Mouse (Mus musculus): ENCODE measurements at regions not wholly inside any gene's neighbourhood (a gene's known extent, or its start where the extent isn't known, plus 50 kb on each side); places are given as distances from the start of the nearest gene placed in this dataset.

- Histone ChIP-seq H3K27me3 (ENCODE audit: control insufficient read depth, insufficient read depth, low read length, poor library complexity, severe bottlenecking) (no peaks in the 10 kb centered on the region), H3K27ac (ENCODE audit: insufficient read depth, low read length) (no peak overlapping the region), H3K4me3 (ENCODE audit: low read depth, low read length) (no peak overlapping the region), H3K9ac (ENCODE audit: low read depth, poor library complexity, severe bottlenecking) (no peak overlapping the region), H3K36me3 (ENCODE audit: control insufficient read depth, insufficient read depth, low read length, poor library complexity, severe bottlenecking) (no peaks in the 10 kb centered on the region), H3K9me3 (replicated peaks; ENCODE audit: control insufficient read depth, insufficient read depth, low read length, poor library complexity, severe bottlenecking) (no peaks in the 10 kb centered on the region), H3K4me1 (ENCODE audit: control insufficient read depth, insufficient read depth, low read length) (no peaks in the 10 kb centered on the region)
- TF ChIP-seq POLR2A (IDR thresholded peaks at IDR 0.05; ENCODE audit: insufficient read depth, low read length) = no peak
- TF ChIP-seq EP300 (IDR thresholded peaks at IDR 0.05; ENCODE audit: insufficient read depth, low read depth, low read length) = no peak
- no peak for TF ChIP-seq CTCF (IDR thresholded peaks at IDR 0.05; ENCODE audit: low read depth, low read length)
Observed at GRCm38 (mm10) chr9:113427281-113427680, 280.8 kb downstream of the Pdcd6ip start.

DNA sequence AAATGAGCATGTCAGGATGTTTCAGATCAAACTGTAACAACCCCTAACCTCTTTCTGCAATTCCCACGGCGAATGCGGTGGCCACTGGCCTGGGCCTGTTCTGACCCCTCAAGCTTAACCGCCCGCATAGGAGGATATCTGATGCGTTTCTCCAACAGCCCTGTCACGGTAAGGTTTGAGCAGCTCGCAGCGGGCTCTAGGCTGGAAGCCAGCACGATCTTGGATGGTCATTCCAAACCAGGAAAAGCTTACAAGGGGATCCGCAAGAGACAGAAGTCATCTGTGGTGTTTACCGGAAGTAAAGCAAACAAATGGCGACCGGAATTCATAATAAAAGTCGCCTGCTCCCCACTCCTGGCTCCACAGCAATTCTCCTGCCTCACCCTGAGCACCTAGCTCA lies 281.7 kb downstream of the Pdcd6ip start:
- Histone ChIP-seq H3K36me3 (ENCODE audit: control insufficient read depth, insufficient read depth, low read length, poor library complexity, severe bottlenecking) (no peaks in the 10 kb centered on the region), H3K9ac (ENCODE audit: low read depth, poor library complexity, severe bottlenecking) (no peak overlapping the region), H3K27me3 (ENCODE audit: control insufficient read depth, insufficient read depth, low read length, poor library complexity, severe bottlenecking) (no peaks in the 10 kb centered on the region), H3K9me3 (replicated peaks; ENCODE audit: control insufficient read depth, insufficient read depth, low read length, poor library complexity, severe bottlenecking) (no peaks in the 10 kb centered on the region), H3K27ac (ENCODE audit: insufficient read depth, low read length) (no peak overlapping the region), H3K4me3 (ENCODE audit: low read depth, low read length) (no peak overlapping the region), H3K4me1 (ENCODE audit: control insufficient read depth, insufficient read depth, low read length) (no peaks in the 10 kb centered on the region)
- TF ChIP-seq CTCF (IDR thresholded peaks at IDR 0.05; ENCODE audit: low read depth, low read length) = no peak
- no peak for TF ChIP-seq POLR2A (IDR thresholded peaks at IDR 0.05; ENCODE audit: insufficient read depth, low read length)
- TF ChIP-seq EP300 (IDR thresholded peaks at IDR 0.05; ENCODE audit: insufficient read depth, low read depth, low read length) = no peak

- TF ChIP-seq CTCF (IDR thresholded peaks at IDR 0.05; ENCODE audit: low read depth, low read length) = no peak
- no peak for TF ChIP-seq EP300 (IDR thresholded peaks at IDR 0.05; ENCODE audit: insufficient read depth, low read depth, low read length)
- no peak for TF ChIP-seq POLR2A (IDR thresholded peaks at IDR 0.05; ENCODE audit: insufficient read depth, low read length)
- Histone ChIP-seq H3K27ac (ENCODE audit: insufficient read depth, low read length) (no peak overlapping the region), H3K27me3 (ENCODE audit: control insufficient read depth, insufficient read depth, low read length, poor library complexity, severe bottlenecking) (no peaks in the 10 kb centered on the region)
Observed at GRCm38 (mm10) chr9:113421645-113422044, 286.4 kb downstream of the Pdcd6ip start.

DNA sequence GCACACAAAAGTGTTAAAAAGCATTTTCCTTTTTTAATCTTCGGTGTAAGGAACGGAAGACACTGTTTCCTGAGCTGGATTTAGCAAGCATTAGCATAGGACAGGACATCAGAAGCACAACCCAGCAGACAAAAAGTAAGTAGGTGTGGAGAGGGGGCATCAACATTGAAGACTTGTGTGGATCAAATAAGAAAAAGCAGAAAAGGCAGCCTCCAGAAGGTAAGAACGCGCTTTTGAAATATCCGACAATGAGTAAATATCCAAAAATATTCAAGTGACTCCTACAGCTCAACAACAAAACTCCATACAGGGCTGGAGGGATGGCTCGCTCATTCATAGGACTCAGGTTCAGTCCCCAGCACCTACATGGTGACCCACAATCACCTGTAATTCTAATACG lies 286.9 kb downstream of the Pdcd6ip start:
- TF ChIP-seq CTCF (IDR thresholded peaks at IDR 0.05; ENCODE audit: low read depth, low read length) (no peak), EP300 (IDR thresholded peaks at IDR 0.05; ENCODE audit: insufficient read depth, low read depth, low read length) (no peak), POLR2A (IDR thresholded peaks at IDR 0.05; ENCODE audit: insufficient read depth, low read length) (no peak)
- Histone ChIP-seq H3K4me1 (ENCODE audit: control insufficient read depth, insufficient read depth, low read length) (peaks cover 3% of the 10 kb centered on the region), H3K27me3 (ENCODE audit: control insufficient read depth, insufficient read depth, low read length, poor library complexity, severe bottlenecking) (no peaks in the 10 kb centered on the region), H3K9ac (ENCODE audit: low read depth, poor library complexity, severe bottlenecking) (no peak overlapping the region), H3K4me3 (ENCODE audit: low read depth, low read length) (no peak overlapping the region), H3K9me3 (replicated peaks; ENCODE audit: control insufficient read depth, insufficient read depth, low read length, poor library complexity, severe bottlenecking) (no peaks in the 10 kb centered on the region; the same call in 1 of the 2 replicates), H3K27ac (ENCODE audit: insufficient read depth, low read length) (no peak overlapping the region), H3K36me3 (ENCODE audit: control insufficient read depth, insufficient read depth, low read length, poor library complexity, severe bottlenecking) (no peaks in the 10 kb centered on the region)

More at GRCm38 (mm10) chr9:113421645-113422044, 286.4 kb downstream of the Pdcd6ip start:
- no peak overlapping the region for H3K9ac ChIP-seq (ENCODE audit: low read depth, poor library complexity, severe bottlenecking)
- H3K36me3 ChIP-seq (ENCODE audit: control insufficient read depth, insufficient read depth, low read length, poor library complexity, severe bottlenecking) = no peaks in the 10 kb centered on the region
- H3K4me1 ChIP-seq (ENCODE audit: control insufficient read depth, insufficient read depth, low read length) = no peaks in the 10 kb centered on the region
- no peak overlapping the region for H3K4me3 ChIP-seq (ENCODE audit: low read depth, low read length)
- H3K9me3 ChIP-seq (replicated peaks; ENCODE audit: control insufficient read depth, insufficient read depth, low read length, poor library complexity, severe bottlenecking) = no peaks in the 10 kb centered on the region; the same call in 1 of the 2 replicates

DNA sequence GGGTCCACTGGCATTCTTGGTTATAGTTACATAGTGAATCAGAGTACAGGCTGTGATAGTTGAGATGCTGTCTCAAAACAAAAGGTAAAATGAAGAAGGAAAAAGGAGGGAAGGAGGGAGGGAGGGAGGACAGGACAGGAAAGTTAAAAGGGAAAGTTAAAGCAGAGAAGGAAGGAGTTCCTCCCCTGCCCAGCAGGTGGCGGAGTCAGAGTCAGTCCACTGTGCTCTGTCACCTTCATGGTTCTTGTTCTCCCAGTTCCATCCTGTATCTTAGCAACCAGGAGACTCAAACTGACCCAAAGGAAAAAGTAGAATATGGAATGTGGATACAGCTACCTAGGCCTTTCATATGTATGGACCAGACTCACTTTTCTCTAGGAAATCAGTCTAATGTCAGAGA lies 288.3 kb downstream of the Pdcd6ip start:
- H3K36me3 ChIP-seq (ENCODE audit: control insufficient read depth, insufficient read depth, low read length, poor library complexity, severe bottlenecking) = no peaks in the 10 kb centered on the region
- H3K4me1 ChIP-seq (ENCODE audit: control insufficient read depth, insufficient read depth, low read length) = peaks cover 5% of the 10 kb centered on the region
- no peak overlapping the region for H3K27ac ChIP-seq (ENCODE audit: insufficient read depth, low read length)
- H3K9ac ChIP-seq (ENCODE audit: low read depth, poor library complexity, severe bottlenecking) = no peak overlapping the region
- no peak overlapping the region for H3K4me3 ChIP-seq (ENCODE audit: low read depth, low read length)
- no peaks in the 10 kb centered on the region for H3K27me3 ChIP-seq (ENCODE audit: control insufficient read depth, insufficient read depth, low read length, poor library complexity, severe bottlenecking)
- no peaks in the 10 kb centered on the region; the same call in 1 of the 2 replicates for H3K9me3 ChIP-seq (replicated peaks; ENCODE audit: control insufficient read depth, insufficient read depth, low read length, poor library complexity, severe bottlenecking)
- TF ChIP-seq CTCF (IDR thresholded peaks at IDR 0.05; ENCODE audit: low read depth, low read length) (peak; percentile 72), EP300 (IDR thresholded peaks at IDR 0.05; ENCODE audit: insufficient read depth, low read depth, low read length) (no peak)

GRCm38 (mm10) chr9:113417106-113417505 lies 291.0 kb downstream of the Pdcd6ip start:
- Histone ChIP-seq H3K36me3 (ENCODE audit: control insufficient read depth, insufficient read depth, low read length, poor library complexity, severe bottlenecking) (no peaks in the 10 kb centered on the region), H3K9me3 (replicated peaks; ENCODE audit: control insufficient read depth, insufficient read depth, low read length, poor library complexity, severe bottlenecking) (no peaks in the 10 kb centered on the region; the same call in 1 of the 2 replicates), H3K4me3 (ENCODE audit: low read depth, low read length) (no peak overlapping the region), H3K9ac (ENCODE audit: low read depth, poor library complexity, severe bottlenecking) (no peak overlapping the region), H3K27ac (ENCODE audit: insufficient read depth, low read length) (no peak overlapping the region), H3K4me1 (ENCODE audit: control insufficient read depth, insufficient read depth, low read length) (peaks cover 5% of the 10 kb centered on the region), H3K27me3 (ENCODE audit: control insufficient read depth, insufficient read depth, low read length, poor library complexity, severe bottlenecking) (no peaks in the 10 kb centered on the region)
- no peak for TF ChIP-seq EP300 (IDR thresholded peaks at IDR 0.05; ENCODE audit: insufficient read depth, low read depth, low read length)

Data from ES-Bruce4 (cell line).